Mouse (Mus musculus) spleen, adult 2 months (tissue): ENCODE data around the gene Ddn. TPM values are rescaled to one million over a fixed set of nuclear protein-coding genes. Genes with fewer than 3 reads are reported as not detected.
A peak's percentile ranks its signal among the peaks of the same experiment; 100 is the strongest.

Source experiments
- DNase-seq, 2 experiments: peaks; one replicate each; pipeline versions ENCODE4 v3.0.0 to v3.0.0-alpha.2; 2012 to 2021; ENCODE audit warnings: low spot score in 2 of 2, low read depth in 1 of 2
- H3K27ac ChIP-seq: fragments of 200-500 bp; 2 replicates; pipeline ENCODE4 v1.5.1; 2012; ENCODE audit warnings: low read length, inconsistent platforms; ENCODE audit not compliant: insufficient read depth
- H3K27me3 ChIP-seq: fragments of 200-500 bp; 2 replicates; pipeline ENCODE4 v1.6.1; 2012; ENCODE audit warnings: mild to moderate bottlenecking, moderate library complexity, low read length, inconsistent platforms; ENCODE audit not compliant: control insufficient read depth, insufficient read depth
- H3K36me3 ChIP-seq: fragments of 200-500 bp; 2 replicates; pipeline ENCODE4 v1.6.1; 2012; ENCODE audit warnings: mild to moderate bottlenecking, low read length, inconsistent platforms; ENCODE audit not compliant: control insufficient read depth, insufficient read depth
- H3K4me1 ChIP-seq: fragments of 200-500 bp; 2 replicates; pipeline ENCODE4 v1.6.1; 2011; ENCODE audit warnings: inconsistent platforms; ENCODE audit not compliant: control insufficient read depth, insufficient read depth, insufficient read length
- H3K4me3 ChIP-seq: fragments of 200-500 bp; 2 replicates; pipeline ENCODE4 v1.5.1; 2011; ENCODE audit warnings: mild to moderate bottlenecking, inconsistent platforms; ENCODE audit not compliant: insufficient read depth, insufficient read length; ENCODE audit errors: extremely low read depth
- CTCF ChIP-seq: fragments of 200-500 bp; IDR thresholded peaks from 2 replicates; pipeline ENCODE4 v1.5.1; 2011; ENCODE audit warnings: mild to moderate bottlenecking, inconsistent platforms; ENCODE audit not compliant: insufficient read depth, insufficient read length, insufficient replicate concordance; ENCODE audit errors: extremely low read depth
- POLR2A ChIP-seq: fragments of 200-500 bp; IDR thresholded peaks from 2 replicates; pipeline ENCODE4 v1.6.1; 2011; ENCODE audit warnings: low read depth, low read length, inconsistent platforms
- WGBS: fragments of 180-500 bp; shearing (Covaris S2); methylation state at CpG from one replicate; pipeline ENCODE4 v1.1.7; 2018; 5-methylcytosine and 5-hydroxymethylcytosine counted together
- polyA plus RNA-seq: library from polyadenylated mRNA; depleted of rRNA; stranded (reverse); fragments of >200 nt; gene quantifications from 2 replicates; pipeline ENCODE4 v1.2.3, GENCODE M21; 2012

The Ddn gene
- polyA plus RNA-seq, 1 experiment = 0.39 TPM

DNA sequence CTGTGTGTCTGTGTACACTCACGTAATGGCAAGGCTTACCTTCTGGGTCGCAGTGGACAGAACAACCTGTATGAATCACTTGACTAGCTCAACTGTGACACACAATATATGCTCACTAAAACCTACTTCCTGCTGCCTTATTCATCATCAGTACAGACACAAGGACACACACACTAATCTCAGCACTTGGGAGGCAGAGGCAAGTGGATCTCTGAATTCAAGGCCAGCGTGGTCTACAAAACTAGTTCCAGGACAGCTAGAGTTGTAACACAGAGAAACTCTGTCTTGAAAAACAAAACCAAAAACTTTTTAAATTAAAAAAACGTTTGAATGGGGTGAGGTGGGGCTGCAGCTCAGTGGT is 28.4 kb upstream of the Ddn start:
- 81% methylated on average over 4 of the region's 4 CpGs for WGBS
- TF ChIP-seq CTCF (no peak), POLR2A (no peak)

DNA sequence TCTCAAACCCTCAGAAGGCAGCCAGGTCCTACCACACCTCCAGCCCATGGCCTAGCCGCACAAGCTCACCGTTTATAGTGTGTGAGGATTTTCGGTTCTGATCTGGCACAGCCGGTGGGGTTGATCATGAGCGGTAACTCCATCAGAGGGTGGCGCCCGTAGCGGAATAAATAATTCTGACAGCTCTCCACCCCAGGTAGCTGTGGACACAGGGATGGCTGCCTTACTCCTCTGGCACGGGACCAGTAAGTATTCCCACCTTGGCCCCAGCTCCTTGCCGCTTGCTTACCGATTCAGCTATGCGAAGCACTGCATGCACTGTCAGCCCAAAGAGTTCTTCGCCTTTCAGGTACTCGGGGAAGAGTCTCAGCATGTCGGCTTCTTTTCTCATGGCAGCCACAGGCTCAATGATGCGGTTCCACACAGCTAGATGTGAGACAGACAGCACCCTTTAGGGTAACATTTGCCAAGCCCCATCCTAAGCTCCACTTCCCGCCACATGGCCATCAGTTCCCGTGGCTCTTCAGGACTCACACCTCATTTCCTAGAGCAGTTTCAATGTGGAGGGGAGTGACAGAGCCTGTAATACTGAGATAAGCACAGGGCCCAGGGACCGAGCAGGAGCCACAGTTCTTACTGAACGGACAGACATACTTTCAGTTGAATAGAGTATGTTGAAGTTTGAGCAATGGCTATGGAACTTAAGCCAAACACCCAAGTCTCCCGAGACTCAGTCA is 27.9 kb upstream of the Ddn start:
- TF ChIP-seq POLR2A = no peak
- TF ChIP-seq CTCF = no peak
- WGBS = 91% methylated on average over 21 of the region's 21 CpGs
- DNase-seq = no peak
- peaks cover 61% of the 10 kb centered on the region for H3K36me3 ChIP-seq
- no peaks in the 10 kb centered on the region for H3K27me3 ChIP-seq
- H3K4me3 ChIP-seq = no peak overlapping the region
- H3K27ac ChIP-seq = no peak overlapping the region
- peaks cover 5% of the 10 kb centered on the region; the same call in 1 of the 2 replicates for H3K4me1 ChIP-seq

More for the DNA sequence above, 28.4 kb upstream of the Ddn start:
- DNase-seq = no peak
- Histone ChIP-seq H3K27ac (no peak overlapping the region), H3K4me3 (no peak overlapping the region), H3K27me3 (no peaks in the 10 kb centered on the region), H3K4me1 (peaks cover under 1% of the 10 kb centered on the region; the same call in 1 of the 2 replicates), H3K36me3 (peaks cover 65% of the 10 kb centered on the region)

- WGBS = 93% methylated on average over 14 of the region's 14 CpGs
- DNase-seq = no peak
- no peak for TF ChIP-seq POLR2A
- TF ChIP-seq CTCF = no peak
- Histone ChIP-seq H3K27ac (no peak overlapping the region), H3K27me3 (no peaks in the 10 kb centered on the region), H3K4me3 (no peak overlapping the region), H3K4me1 (peaks cover 6% of the 10 kb centered on the region; the same call in 1 of the 2 replicates), H3K36me3 (peaks cover 46% of the 10 kb centered on the region)
These were observed 26.0 kb upstream of the Ddn start for GRCm38 (mm10) chr15:98835291-98835690.

- no peak for DNase-seq
- TF ChIP-seq POLR2A (no peak), CTCF (no peak)
- Histone ChIP-seq H3K36me3 (peaks cover 35% of the 10 kb centered on the region), H3K27me3 (no peaks in the 10 kb centered on the region), H3K4me1 (peaks cover 6% of the 10 kb centered on the region; the same call in 1 of the 2 replicates), H3K4me3 (no peak overlapping the region), H3K27ac (no peak overlapping the region)
- 91% methylated on average over 11 of the region's 13 CpGs for WGBS
These were observed 24.8 kb upstream of the Ddn start for GRCm38 (mm10) chr15:98834059-98834458.

DNA sequence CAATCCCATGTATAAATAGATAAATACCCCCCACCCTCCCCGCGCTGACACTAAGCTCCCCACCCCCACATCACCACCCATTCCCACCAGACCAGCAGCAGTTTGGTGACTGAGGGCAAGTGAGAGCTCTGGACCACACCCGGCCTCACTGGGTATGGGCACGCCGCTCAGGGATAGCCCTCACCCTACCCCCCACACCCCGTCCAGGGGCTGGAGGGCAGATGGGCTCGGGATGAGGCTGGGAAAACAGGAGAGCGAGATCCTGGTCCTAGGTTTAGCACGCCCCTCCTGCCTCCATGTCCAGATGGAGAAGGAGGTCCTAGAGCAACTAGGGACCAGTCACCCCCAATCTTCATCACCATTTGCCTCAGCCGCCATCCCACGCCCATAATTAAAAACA is 24.0 kb upstream of the Ddn start:
- TF ChIP-seq POLR2A = no peak
- no peak for TF ChIP-seq CTCF
- H3K36me3 ChIP-seq = peaks cover 35% of the 10 kb centered on the region
- 91% methylated on average over 11 of the region's 11 CpGs for WGBS
- H3K27me3 ChIP-seq = no peaks in the 10 kb centered on the region
- peaks cover 6% of the 10 kb centered on the region; the same call in 1 of the 2 replicates for H3K4me1 ChIP-seq
- H3K4me3 ChIP-seq = no peak overlapping the region
- no peak overlapping the region for H3K27ac ChIP-seq
- DNase-seq = no peak

DNA sequence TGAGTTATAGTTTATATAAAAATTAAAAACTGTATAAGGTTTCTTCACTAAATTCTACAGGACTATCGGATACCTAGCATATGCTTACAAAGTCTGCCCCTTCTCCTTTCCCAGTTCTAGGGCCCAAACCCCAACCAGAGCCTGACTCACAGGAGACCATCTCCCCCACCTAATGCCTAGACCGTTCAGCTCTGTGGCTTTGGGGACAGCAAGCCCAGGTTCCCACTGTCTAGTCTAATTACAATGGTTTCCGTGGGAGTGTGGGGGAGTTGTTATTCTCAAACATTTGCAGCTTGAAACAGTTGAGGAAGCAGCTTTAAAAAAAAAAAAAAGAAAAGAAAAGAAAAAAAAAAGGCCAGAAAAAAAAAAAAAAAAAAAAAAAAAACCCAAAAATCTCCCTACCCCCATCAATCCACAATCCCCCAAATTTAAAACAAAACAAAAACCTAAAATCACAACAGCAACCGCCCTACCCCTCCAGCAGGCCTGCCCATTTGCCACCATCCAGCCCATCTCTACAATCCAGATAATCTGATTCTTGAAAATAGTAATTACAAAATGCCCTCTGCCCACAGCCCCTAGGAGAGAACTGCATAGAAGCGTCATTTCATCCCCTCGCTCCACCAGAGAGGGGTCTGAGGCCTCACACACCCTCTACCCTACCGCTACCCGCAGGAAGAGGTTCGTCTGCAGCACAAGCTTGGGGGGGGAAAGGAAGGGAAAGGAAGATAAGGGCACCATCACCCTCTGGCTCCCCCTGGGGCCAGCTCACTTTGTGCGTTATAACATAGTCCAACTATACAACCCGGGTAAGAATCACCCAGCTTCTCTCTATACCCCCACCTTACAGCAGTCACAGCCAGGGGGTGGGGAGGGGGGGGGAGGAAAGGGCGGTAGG is 23.1 kb upstream of the Ddn start:
- no peaks in the 10 kb centered on the region for H3K27me3 ChIP-seq
- TF ChIP-seq POLR2A = no peak
- TF ChIP-seq CTCF = peak; percentile 14; the same call in 1 of the 2 replicates
- peaks cover 34% of the 10 kb centered on the region for H3K36me3 ChIP-seq
- peak overlapping the region; percentile 88 for H3K27ac ChIP-seq
- peaks cover 6% of the 10 kb centered on the region; the same call in 1 of the 2 replicates for H3K4me1 ChIP-seq
- H3K4me3 ChIP-seq = no peak overlapping the region
- peak; percentile 37 to 38 for DNase-seq
- WGBS = 15% methylated on average over 12 of the region's 12 CpGs

- H3K4me3 ChIP-seq = peak overlapping the region; percentile 5
- no peaks in the 10 kb centered on the region for H3K27me3 ChIP-seq
- peak overlapping the region; percentile 81 for H3K27ac ChIP-seq
- peaks cover 6% of the 10 kb centered on the region; the same call in 1 of the 2 replicates for H3K4me1 ChIP-seq
- 2% methylated on average over 9 of the region's 9 CpGs for WGBS
- TF ChIP-seq POLR2A = no peak
- TF ChIP-seq CTCF = no peak
- DNase-seq = no peak
- H3K36me3 ChIP-seq = peaks cover 27% of the 10 kb centered on the region
These were observed 22.4 kb upstream of the Ddn start for GRCm38 (mm10) chr15:98831684-98832035.
